Mouse (Mus musculus) kidney, adult 8-10 months (tissue): ENCODE results near the gene Cutal.

Source experiments
- DNase-seq, 2 experiments: peaks; one replicate each; pipeline ENCODE4 v3.0.0; 2022

The Cutal gene

DNA sequence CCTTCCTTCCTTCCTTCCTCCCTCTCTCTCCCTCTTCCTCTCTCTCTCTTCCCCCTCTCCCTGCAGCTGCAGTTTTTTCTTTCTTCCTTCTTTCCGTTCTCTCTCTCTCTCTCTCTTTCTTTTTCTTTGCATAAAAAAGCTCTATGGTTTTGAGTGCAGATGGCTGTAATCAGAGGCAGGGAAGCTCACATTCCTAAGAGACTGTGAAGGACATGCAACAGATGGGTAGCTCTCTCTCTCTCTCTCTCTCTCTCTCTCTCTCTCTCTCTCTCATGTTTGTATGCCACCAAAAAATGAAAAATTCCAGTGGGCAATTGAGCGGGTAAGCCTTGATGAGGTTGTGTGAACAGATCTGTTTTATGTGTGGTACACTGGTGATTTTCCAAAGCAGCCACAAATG lies 10.0 kb downstream of the Cutal start:
- DNase-seq: no peak

DNA sequence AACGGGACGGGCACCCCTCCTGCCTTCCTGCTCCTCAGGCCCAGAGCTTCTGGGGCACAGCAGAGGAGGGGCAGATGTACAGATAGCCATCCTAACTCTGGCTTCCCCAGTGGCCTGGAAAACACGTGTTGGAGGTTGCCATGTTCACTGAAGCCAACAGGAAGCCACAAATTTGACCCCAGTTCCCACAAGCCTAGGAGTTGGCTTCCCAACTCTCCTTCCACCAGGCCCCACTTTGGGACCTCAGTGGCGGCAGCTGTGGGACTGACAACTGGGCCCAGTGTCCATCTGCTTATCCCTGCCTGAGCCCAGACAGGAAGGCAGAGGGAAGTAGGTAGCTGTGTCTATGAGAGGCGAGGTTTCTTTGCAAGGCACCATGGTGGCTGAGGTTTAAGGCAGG lies 19.8 kb downstream of the Cutal start:
- no peak for DNase-seq

DNA sequence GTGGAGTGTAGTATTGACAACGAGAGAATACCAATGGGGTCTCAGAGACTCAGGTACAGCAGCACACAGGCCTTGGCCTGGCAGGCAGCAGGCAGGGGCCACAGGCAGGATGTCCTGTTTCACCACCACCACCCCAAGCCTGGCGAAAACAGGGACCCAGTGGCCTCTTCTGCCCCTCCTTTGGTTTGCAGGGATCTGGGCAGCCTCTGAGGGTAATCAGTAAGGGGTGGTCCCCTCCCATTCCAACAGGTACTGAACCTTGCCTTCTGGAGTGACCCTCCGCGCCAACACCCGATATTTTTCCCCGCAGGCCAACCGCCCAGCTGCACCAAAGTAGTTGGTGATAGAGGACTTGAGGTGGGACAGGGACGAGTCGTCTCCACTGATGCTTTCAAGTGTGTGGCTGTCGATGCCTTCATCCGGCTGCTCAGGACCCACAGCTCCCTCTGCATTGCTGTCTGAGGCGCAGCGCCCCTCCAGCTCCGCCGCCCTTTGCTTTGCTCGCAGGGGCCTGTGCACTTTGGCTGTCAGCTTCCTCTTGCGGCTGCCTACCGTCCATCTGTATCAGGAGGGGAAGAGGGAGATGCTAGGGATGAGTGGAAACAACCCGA lies 21.4 kb downstream of the Cutal start:
- no peak for DNase-seq

DNA sequence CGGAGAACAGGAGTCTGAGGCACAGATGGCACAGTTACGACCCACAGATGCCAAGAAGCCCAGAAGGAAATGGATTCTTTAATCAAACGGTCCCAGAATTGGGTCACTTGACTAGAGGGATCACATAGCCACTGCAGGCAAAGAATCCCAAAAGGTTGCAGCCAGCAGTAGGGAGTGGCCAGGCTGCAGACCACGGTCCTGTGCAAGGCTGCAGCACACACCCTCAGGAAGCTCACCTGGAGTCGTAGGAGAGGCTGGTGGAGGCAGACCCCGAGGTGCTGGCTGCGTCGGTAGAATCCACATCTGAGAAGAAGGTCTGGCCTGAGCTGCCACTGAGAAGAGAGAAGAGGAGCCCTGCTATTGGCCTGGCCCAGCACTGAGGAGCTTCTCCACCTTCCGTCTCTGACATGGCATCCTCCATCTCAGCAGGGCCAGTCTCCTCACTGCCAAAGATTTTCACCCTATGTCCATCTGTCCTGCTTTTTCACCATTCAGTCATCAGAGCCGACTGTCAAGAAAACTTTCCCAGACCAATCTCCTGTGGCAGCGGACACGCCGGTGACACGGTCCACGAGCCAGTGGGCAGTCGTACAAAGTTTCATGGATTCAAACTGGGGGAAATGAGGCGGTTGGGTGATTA lies 22.7 kb downstream of the Cutal start:
- no peak for DNase-seq

DNA sequence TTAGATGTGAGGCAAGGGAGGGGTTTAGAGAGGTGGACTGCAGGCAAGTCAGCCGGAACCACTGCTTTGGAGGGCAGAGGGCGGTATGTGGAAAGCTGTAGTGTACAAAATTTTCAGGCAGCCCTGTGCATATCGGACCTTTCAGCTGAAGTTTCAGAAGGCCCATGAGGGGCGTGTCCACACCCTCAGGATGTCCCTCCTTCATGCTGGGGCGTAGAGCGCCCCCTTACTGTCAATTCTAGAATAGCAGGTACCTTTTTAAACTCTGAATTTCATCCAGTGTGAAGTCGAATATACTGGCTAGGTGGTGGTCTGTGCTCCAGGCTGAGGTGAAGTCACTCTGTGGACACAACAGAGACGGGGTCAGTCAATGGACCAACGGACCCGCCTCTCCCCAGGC lies 23.6 kb downstream of the Cutal start:
- peak; percentile 58 for DNase-seq

DNA sequence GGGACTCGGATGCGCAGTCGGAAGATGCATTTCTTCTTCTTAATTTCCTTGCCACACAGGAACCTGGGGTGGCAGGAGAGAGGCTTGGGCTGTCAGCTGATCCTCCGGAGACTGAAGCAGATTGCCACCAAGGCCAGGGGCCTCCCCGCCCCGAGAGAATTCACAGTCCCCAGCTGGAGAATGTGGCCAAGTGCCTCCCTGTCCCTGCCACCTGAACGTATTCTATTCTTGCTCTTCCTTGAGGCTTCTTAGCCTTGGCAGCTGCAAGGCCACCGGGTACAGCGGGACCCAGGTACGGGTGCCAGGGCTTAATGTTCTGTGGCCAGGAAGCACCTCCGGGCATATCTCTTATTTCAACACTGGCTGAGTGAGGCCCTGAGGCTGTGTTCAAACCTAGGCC lies 25.5 kb downstream of the Cutal start:
- no peak for DNase-seq

DNA sequence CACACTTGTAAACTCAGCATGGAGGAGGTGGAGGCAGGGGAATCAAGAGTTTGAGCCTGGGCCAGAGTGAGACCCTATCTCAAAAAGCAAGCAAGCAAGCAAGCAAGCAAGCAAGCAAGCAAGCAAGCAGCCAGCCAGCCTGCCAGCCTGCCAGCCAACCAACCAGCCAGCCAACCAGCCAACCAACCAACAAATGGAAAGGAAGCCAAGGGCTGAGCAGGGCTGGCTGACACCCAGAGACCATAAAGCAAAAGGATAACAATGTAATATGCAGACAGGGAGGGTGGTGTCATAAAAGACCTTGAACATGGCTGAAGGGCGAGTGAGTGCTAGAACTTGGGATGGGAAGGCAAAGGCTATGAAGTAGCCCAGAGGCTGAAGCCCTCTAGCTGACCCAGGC lies 26.2 kb downstream of the Cutal start:
- DNase-seq: no peak

DNA sequence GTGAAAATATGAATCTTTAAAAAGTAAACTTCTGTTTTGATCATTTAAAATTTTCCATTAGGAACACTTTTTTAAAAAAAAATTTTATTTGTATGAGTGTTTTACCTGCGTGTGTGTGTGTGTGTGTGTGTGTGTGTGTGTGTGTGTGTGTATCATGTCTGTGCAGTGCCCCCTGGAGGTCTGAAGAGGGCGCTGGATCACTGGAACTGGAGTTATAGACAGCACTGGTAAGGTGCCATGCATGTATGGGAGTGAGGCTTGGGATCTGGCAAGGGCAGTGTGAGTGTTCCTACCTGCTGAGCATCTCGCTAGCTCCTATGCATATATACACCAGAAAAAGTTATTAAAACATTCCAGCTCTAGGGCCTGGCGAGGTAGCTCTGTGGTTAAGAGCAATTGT lies 27.5 kb downstream of the Cutal start:
- no peak for DNase-seq

DNA sequence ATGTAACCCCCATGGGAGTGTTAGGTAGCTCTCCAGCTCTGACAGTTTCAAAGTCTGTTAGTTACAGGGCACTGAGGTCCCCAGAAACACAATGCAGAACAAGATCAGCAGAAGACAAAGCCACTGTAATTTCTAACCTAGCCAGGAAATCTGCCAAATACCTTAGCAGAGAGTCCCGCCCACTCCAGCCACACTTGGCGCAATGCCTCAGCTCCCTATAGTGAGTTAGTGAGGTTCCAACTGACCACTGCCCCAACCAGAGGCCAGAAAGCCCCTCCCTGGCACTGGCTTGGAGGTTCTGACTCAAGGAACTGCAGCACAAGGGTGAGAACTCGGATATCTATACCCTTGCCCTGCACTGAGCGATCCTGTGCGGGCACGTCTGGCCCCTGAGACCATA lies 28.5 kb downstream of the Cutal start:
- peak; percentile 44 to 57 for DNase-seq

DNA sequence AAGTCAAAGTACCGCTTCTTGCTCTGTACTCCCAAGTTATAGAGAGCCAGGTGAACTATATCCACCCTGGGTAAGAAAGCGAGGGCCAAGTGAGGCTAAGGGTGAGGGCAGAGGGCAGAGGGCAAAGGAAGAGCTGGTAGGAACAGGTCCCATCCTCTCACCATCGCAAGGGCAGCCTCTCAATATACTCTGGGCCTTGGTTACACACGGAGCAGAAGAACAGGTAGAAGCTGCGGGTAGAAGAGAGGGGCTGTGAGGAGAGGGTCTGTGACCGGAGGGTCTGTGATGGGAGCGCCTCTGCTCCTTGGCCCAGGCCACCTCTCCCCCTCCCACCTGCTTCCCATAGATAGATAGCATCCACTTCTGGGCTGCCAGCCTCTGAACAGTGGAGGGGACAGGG lies 29.0 kb downstream of the Cutal start:
- no peak for DNase-seq

DNA sequence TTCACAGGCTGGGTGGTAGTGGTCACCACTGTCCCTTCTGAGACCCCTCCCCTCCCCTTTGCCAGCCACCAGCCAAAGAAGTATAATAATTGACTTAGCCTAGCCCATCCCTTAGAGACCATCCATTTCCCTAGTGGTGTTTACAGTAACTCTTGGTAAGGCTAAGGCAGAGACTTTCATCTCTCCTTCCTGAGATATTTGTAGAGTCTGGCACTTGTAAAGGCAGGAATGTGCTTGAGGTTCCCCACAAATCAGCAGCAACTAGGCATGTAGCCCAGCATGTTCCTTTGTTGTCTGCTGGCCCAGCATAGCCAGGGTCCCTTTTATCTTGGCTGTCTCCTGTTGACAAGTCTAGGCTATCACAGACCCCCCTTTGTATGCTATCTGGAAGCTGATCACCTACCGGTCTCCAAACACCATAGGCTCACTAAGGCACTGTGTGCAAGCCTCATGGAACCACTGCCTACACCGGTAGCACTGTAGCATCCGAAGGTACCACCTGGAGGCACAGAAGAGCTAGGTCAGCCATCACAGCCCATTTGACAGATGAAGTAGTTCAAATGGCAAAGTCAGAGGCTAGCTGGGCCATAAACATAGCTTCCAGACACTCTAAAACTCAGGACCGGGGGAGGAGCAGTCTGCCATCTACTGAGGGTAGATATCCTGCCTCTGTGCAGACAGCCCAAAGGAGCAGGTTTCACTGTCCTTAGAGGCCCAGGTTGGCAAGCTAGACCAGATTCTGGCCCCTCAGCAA lies 29.6 kb downstream of the Cutal start:
- no peak for DNase-seq

DNA sequence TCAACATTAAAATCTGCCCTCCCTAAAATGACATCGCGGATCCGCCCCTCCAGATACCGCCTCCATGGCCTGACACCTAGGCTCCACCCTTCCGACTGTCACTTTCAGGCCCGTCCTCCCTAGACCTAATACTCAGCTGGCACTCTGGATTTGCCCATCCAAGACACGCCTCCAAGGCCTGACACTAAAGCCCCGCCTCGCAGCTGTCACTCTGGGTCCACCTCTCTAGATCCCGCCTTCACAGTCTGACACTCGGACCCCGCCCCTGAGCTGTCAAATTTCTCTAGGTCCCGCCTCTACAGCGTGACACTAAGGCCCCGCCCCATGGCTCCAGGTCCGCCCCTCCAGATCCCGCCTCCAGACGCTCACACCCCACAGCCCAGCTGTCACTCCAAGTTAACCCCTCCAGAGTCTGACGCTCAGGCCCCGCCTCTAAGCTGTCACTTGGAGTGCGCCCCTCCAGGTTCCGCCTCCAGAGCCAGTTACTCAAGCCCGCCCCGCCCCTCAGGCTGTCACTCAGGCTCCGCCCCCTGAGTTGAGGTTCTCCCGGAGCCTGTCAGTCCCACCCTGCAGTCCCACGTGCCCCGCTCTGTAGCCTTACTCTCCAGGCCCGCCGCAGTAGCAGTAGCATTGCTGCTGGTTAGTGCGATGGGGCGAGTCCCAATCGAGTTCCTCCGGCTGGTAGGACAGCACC lies 30.8 kb downstream of the Cutal start:
- peak; percentile 99 to 100 for DNase-seq

DNA sequence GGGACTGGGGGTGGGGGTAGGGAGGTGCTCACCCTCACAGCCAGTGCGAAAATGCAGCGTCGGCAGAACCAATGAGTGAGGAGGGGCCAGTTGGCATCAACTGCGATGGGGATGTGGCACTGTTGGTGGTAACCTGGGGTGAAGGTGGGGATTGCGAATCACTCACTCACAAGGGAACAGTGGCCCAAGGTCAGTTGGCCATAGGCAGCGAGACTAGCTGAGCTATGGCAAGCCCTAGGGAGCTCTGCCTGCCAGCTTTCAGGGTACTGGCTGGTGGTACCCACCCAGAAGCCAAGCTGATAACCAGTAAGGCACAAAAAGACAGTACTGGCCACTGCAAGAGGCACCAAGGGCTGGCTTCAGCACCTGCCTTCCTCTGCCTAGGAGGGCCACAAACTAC lies 32.2 kb downstream of the Cutal start:
- peak in 1 of 2 experiments; percentile 11 for DNase-seq

DNA sequence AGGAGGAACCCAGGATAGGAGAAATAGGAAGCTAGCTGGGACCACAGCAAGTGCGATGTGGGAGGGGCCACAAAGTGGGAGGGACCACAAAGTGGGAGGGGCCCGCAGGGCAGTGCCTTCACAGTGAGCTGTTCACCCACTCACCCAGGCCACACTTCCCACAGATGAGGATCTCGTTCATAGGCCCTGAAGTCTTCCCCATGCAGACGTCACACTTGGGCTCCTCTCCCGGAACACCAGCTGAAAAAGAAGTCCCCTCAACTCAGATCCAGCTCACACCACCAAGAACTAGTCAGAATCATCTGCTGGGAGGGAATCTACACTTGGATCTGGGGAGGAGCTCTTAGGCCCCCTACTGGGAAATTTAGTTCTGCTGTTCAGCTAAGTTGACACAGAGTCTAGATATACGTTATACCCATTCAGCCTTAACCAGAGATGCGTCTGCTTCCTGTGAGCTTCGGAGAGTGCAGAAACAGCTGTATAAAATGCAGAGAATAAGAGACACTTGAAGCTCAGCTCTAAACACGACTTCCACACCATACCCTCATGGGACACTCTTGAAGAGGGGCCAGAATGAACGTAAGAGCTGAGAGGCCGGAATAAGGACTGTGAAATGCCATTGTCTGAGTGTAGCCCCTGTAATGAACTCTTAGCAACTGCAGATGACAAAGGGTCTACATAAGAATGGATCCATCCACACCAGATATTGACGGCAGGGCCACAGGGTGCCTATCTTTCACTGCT lies 32.8 kb downstream of the Cutal start:
- peak; percentile 47 to 55 for DNase-seq

DNA sequence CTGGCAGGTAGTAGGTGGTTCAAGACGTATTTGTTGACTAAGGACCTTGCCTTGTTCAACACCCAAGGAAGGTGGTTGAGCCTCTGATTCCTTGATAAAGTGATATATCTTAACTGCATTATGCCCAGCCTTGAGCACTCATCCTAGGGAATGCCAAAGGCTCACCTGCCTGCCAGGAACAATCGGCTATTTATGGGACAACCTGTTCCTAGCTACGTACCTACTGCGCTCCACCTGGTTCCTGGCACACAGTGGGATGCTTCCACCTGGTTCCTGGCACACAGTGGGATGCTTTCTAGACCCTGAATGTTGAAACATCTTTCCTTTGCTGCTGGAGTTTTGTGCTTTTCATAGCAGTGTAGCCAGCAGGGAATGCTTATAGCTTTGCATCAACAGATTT lies 35.5 kb downstream of the Cutal start:
- no peak for DNase-seq

DNA sequence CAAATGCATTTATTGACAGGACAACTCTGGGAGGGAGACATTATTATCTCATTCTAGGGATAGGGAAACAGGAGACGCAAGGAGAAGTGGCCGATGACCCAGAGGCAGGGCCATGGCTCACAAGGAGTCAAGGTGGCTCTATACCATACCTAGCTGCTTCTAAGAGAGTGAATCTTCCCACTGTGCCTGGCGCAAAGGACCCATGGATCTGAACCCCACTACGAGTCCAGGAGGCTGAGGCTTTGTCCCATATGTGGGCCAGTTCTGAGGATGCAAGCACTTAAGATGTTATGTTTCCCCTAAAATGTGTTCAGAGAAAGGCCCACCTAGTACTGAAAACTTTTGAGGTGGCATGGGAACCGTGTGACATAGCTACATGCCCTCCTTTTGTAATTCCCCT lies 37.7 kb downstream of the Cutal start:
- DNase-seq: no peak

DNA sequence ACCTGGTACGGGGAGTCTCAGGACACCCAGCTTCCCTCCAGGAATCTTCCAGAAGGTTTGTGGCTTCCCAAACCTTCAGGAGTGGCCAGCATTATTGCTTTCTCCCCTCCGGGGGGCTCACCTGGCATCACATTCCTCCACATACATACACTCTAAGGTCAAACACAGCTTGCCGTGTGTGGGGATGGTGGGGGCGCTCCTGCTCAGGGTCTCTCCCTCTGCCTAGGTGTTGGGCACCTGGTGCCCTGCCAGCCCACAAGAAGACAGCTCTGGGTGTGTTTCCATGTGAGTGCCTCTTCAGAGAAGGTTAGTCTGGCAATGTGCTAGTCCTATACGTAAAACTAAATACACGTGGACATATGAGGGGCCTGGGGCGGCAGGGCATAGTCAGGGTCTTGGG lies 38.4 kb downstream of the Cutal start:
- no peak for DNase-seq

DNA sequence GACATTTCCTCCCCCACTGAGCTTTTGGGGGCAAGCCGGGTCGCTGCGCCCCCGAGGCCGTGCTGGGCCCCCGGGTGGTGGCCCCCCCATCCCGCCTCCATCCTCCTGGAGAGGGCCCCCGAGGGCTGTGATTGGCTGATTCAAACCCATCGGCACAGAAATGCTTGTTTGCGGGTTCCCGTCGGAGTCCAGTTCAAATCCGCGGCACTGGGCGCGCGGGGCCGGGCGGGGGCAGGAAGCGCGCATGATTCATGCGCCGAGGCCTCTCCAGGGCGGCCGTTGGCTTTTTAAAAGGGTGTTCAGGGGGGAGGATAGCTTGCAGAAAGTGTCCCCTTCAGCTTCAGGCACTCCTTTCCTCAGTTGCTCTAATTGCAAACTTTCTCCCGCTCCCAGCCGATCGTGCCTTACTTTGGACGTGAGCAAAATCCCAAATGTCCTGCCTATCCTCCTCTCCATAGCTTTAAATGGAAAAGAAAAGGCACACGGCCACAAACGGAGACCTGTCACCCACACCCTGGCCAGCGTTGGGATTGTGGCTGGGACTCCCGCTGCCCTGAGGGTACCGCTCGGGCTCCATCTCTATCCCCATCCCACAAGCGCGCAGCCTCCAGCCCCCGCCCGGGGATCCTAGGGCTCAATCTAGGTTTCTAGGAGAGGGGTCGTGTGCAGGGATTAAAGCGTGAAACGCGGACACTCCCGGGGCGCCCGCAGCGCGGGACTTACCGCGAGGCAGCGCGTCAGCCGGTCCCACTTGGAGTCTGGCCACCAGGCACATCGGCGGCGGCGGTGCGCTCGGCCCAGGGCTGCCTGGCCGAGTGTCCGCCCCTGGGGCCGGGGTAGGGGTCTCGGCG lies 39.2 kb downstream of the Cutal start, which contains the start of gene Phf19:
Gene Phf19, minus strand, starts transcription at position 809 of the 851 bp plus-strand sequence.
- DNase-seq: peak in 1 of 2 experiments; percentile 18

DNA sequence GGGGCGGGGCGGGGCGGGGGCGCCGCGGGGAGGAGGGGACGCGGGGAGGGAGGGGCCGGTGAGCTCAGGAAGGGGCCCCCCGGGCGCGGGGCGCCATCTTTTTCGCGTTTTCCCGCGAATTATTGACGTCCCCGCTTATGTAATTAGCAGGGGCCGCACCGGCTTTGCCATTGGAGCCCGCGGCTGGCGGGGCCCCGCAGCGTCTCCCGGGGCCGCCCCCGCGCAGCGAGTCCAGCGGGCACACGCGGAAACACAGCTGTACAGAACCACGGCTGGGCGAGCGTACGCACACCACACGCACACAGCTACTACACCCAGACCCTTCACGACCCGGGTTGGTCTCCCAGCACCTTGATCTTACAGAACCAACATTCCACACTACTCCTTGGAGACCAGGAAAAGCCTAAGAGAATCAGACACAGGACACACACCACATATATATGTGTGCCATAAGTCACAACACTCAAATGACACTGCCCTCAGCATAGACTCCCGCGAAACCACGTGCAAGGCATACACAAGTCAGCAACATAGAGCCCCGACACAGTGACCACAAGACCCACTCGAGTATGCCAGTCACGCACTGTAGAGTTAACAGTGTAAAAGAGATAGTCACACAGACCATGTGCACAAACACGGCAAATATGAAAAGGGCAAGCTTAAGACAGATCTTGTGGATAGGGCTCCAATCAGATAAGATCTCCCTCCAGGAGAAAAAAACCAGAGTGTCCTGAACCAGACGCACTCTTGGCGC lies 40.0 kb downstream of the Cutal start:
- DNase-seq: peak in 1 of 2 experiments; percentile 7

DNA sequence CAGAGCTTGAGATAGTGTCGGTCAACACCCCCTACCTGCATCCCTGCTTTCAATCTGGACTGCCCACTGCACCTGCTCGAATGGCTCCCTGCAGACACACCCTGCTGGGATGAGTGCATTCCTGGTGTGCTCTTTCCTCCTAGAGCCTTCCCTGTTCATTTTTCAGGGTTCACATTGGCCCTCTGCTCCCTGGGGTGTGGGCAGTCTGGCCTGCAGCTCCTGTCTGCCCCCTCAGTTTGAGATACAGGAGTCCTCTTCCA lies 40.6 kb downstream of the Cutal start:
- DNase-seq: no peak

DNA sequence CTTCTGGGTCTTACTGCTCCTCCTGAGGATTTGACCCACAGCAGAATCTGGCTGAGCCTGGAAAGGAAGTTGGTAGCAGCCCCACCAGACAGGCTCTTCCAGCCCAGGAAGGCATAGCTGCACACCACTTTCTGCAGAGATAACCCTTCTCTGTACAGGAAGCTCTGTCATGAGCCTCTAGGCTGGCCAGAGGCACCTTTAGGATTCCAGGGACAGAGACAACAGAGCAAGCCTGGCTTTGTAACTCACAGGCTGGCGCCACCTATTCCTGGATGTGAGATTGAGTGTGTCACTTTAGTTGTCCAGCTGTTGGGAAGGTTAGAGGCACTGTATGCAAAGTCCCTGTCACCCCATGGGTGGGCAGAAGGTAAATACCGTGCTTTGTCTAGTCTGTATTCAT lies 40.9 kb downstream of the Cutal start:
- no peak for DNase-seq
